Mouse (Mus musculus) embryonic stem cell, embryonic (primary cell): Measurements from ENCODE around the gene Mast1.

Source experiments
- CTCF ChIA-PET, 4 experiments: fragments of 300-600 bp in 2 of 4; fragments of 350-600 bp in 2 of 4; sonication (Branson Sonifier 250); formaldehyde crosslinking; loops; one replicate each; lab custom pipeline; 2022; ENCODE audit warnings: inconsistent platforms in 2 of 4; lab: Charles Lee
- POLR2A ChIA-PET, 4 experiments: fragments of 300-600 bp in 2 of 4; fragments of 350-600 bp in 2 of 4; sonication (Branson Sonifier 250); formaldehyde crosslinking; loops; one replicate each; lab custom pipeline; 2022; ENCODE audit warnings: antibody characterized with exemption in 4 of 4, inconsistent platforms in 1 of 4; lab: Charles Lee

Gene Mast1

GRCm38 (mm10) chr8:84976763-84977434 lies 39.7 kb upstream of the Mast1 start:
- ChIA-PET CTCF (interaction anchor here (0.5 to 10.4 kb wide), 38 partner anchors 8 to 506 kb away, joined by 3 to 250 read pairs (median 7); partner anchors contain the start of genes Hook2 (in 3 of the 4), Nacc1 (in 1 of the 4), Tnpo2 (in 1 of the 4) and Trir (in 1 of the 4)), POLR2A (interaction anchor here (0.6 to 30.0 kb wide), 113 partner anchors 4 to 910 kb away, joined by 3 to 992 read pairs (median 9); partner anchors contain the start of genes Hook2 (in 4 of the 4), Asna1 (in 3 of the 4), Calr (in 3 of the 4) and Dhps (in 3 of the 4))

- ChIA-PET CTCF (interaction anchor here (0.6 to 10.4 kb wide), 52 partner anchors 9 to 506 kb away, joined by 3 to 250 read pairs (median 6); partner anchors contain the start of genes Hook2 (in 3 of the 4), Tnpo2 (in 2 of the 4), Trir (in 2 of the 4) and Dnase2a (in 1 of the 4)), POLR2A (interaction anchor here (0.5 to 30.0 kb wide), 116 partner anchors 4 to 910 kb away, joined by 3 to 992 read pairs (median 8); partner anchors contain the start of genes Hook2 (in 4 of the 4), Asna1 (in 3 of the 4), Calr (in 3 of the 4) and Dhps (in 3 of the 4))
Measured at GRCm38 (mm10) chr8:84976031-84976762, 39.0 kb upstream of the Mast1 start.

- ChIA-PET CTCF (interaction anchor here (0.6 to 10.4 kb wide), 54 partner anchors 9 to 507 kb away, joined by 3 to 250 read pairs (median 5); partner anchors contain the start of genes Hook2 (in 3 of the 4), Tnpo2 (in 2 of the 4), Dnase2a (in 1 of the 4) and Nacc1 (in 1 of the 4)), POLR2A (interaction anchor here (0.5 to 30.0 kb wide), 89 partner anchors 3 to 448 kb away, joined by 3 to 992 read pairs (median 10); partner anchors contain the start of genes Hook2 (in 4 of the 4), Asna1 (in 3 of the 4), Dhps (in 3 of the 4) and Tnpo2 (in 3 of the 4))
Measured at GRCm38 (mm10) chr8:84975434-84975833, 38.3 kb upstream of the Mast1 start.

GRCm38 (mm10) chr8:84974543-84975142 lies 37.5 kb upstream of the Mast1 start:
- ChIA-PET POLR2A (interaction anchor here (0.5 to 30.0 kb wide), 55 partner anchors 2 to 442 kb away, joined by 3 to 992 read pairs (median 8); partner anchors contain the start of genes Hook2 (in 4 of the 4), Dhps (in 3 of the 4), Trir (in 3 of the 4) and Asna1 (in 2 of the 4)), CTCF (interaction anchor here (0.5 to 10.4 kb wide), 47 partner anchors 8 to 482 kb away, joined by 3 to 250 read pairs (median 5); partner anchors contain the start of genes Hook2 (in 3 of the 4), Tnpo2 (in 2 of the 4) and Man2b1 (in 1 of the 4))

GRCm38 (mm10) chr8:84973803-84974542 lies 36.8 kb upstream of the Mast1 start:
- POLR2A ChIA-PET, result interaction anchor here (0.5 to 30.0 kb wide), 44 partner anchors 1 to 442 kb away, joined by 3 to 992 read pairs (median 10); partner anchors contain the start of genes Hook2 (in 4 of the 4), Dhps (in 3 of the 4), Trir (in 3 of the 4) and Asna1 (in 2 of the 4)

GRCm38 (mm10) chr8:84973079-84973478 lies 35.9 kb upstream of the Mast1 start:
- ChIA-PET CTCF (interaction anchor here in 2 of 4 experiments (0.7 to 10.4 kb wide), 7 partner anchors 15 to 484 kb away, joined by 3 to 250 read pairs (median 74); partner anchors contain the start of gene Hook2 (in 2 of the 2)), POLR2A (interaction anchor here (0.6 to 30.0 kb wide), 17 partner anchors 2 to 126 kb away, joined by 3 to 992 read pairs (median 74); partner anchors contain the start of genes Dhps (in 2 of the 4), Hook2 (in 2 of the 4), Junb (in 2 of the 4) and Tnpo2 (in 2 of the 4))

More at GRCm38 (mm10) chr8:84973803-84974542, 36.8 kb upstream of the Mast1 start:
- CTCF ChIA-PET, result interaction anchor here (0.5 to 10.4 kb wide), 41 partner anchors 7 to 1612 kb away, joined by 3 to 250 read pairs (median 5); partner anchors contain the start of genes Hook2 (in 3 of the 4), Tnpo2 (in 2 of the 4) and Man2b1 (in 1 of the 4)

GRCm38 (mm10) chr8:84970913-84971312 lies 33.8 kb upstream of the Mast1 start:
- POLR2A ChIA-PET, result interaction anchor here in 3 of 4 experiments (0.6 to 30.0 kb wide), 17 partner anchors 10 to 840 kb away, joined by 3 to 992 read pairs (median 5); partner anchors contain the start of genes Hook2 (in 2 of the 3), Junb (in 2 of the 3), Tnpo2 (in 2 of the 3) and Calr (in 1 of the 3)

GRCm38 (mm10) chr8:84970135-84970790 lies 33.1 kb upstream of the Mast1 start:
- ChIA-PET CTCF (interaction anchor here in 1 of 4 experiments (0.9 to 1.1 kb wide), 2 partner anchors 20 to 28 kb away, joined by 3 read pairs; partner anchors contain the start of gene Hook2), POLR2A (interaction anchor here in 3 of 4 experiments (0.6 to 30.0 kb wide), 34 partner anchors 9 to 123 kb away, joined by 3 to 992 read pairs (median 4); partner anchors contain the start of genes Junb (in 3 of the 3), Tnpo2 (in 3 of the 3), Calr (in 2 of the 3) and Dhps (in 2 of the 3))

More at GRCm38 (mm10) chr8:84970913-84971312, 33.8 kb upstream of the Mast1 start:
- CTCF ChIA-PET, result interaction anchor here in 1 of 4 experiments (1.1 kb wide), 1 partner anchor 19 kb away, joined by 3 read pairs; the partner anchor contains the start of gene Hook2

- ChIA-PET CTCF (interaction anchor here in 3 of 4 experiments (0.5 to 1.8 kb wide), 8 partner anchors 13 to 44 kb away, joined by 3 to 6 read pairs (median 3); partner anchors contain the start of gene Hook2 (in 1 of the 3)), POLR2A (interaction anchor here (0.6 to 30.0 kb wide), 48 partner anchors 10 to 331 kb away, joined by 3 to 992 read pairs (median 4); partner anchors contain the start of genes Tnpo2 (in 4 of the 4), Junb (in 3 of the 4), Calr (in 2 of the 4) and Dhps (in 2 of the 4))
Measured at GRCm38 (mm10) chr8:84969241-84970134, 32.3 kb upstream of the Mast1 start, which contains the start of the genes Gm49661, Prdx2 and Rnaseh2a. Gm49661 (minus strand) TSS chr8:84969433. Prdx2 (plus strand) TSS chr8:84969587. Rnaseh2a (minus strand) TSS chr8:84969767.

- CTCF ChIA-PET, result interaction anchor here (0.5 to 2.2 kb wide), 8 partner anchors 12 to 579 kb away, joined by 3 to 8 read pairs (median 4); partner anchors contain the start of gene Hook2 (in 1 of the 4)
- POLR2A ChIA-PET, result interaction anchor here (0.6 to 30.0 kb wide), 37 partner anchors 11 to 332 kb away, joined by 3 to 992 read pairs (median 4); partner anchors contain the start of genes Junb (in 3 of the 4), Dhps (in 2 of the 4), Hook2 (in 2 of the 4) and Tnpo2 (in 2 of the 4)
Measured at GRCm38 (mm10) chr8:84968650-84969049, 31.5 kb upstream of the Mast1 start.

GRCm38 (mm10) chr8:84967532-84968304 lies 30.6 kb upstream of the Mast1 start:
- POLR2A ChIA-PET, result interaction anchor here in 3 of 4 experiments (0.6 to 30.0 kb wide), 37 partner anchors 11 to 310 kb away, joined by 3 to 992 read pairs (median 5); partner anchors contain the start of genes Tnpo2 (in 3 of the 3), Dhps (in 2 of the 3), Hook2 (in 2 of the 3) and Junb (in 2 of the 3)
- CTCF ChIA-PET, result interaction anchor here (0.7 to 2.8 kb wide), 12 partner anchors 8 to 152 kb away, joined by 3 to 34 read pairs (median 4); partner anchors contain the start of genes Hook2 (in 1 of the 4) and Junb (in 1 of the 4)

GRCm38 (mm10) chr8:84966603-84967002 lies 29.4 kb upstream of the Mast1 start:
- ChIA-PET CTCF (interaction anchor here in 3 of 4 experiments (0.5 to 2.8 kb wide), 20 partner anchors 8 to 151 kb away, joined by 3 to 34 read pairs (median 4); partner anchors contain the start of genes Hook2 (in 1 of the 3) and Junb (in 1 of the 3)), POLR2A (interaction anchor here (0.6 to 30.0 kb wide), 69 partner anchors 9 to 412 kb away, joined by 3 to 992 read pairs (median 4); partner anchors contain the start of genes Calr (in 3 of the 4), Dhps (in 3 of the 4), Hook2 (in 2 of the 4) and Junb (in 2 of the 4))
